Mouse (Mus musculus) hindbrain, embryonic 13.5 days (tissue): Measurements from ENCODE around the gene Cyp2c65. TPM values are rescaled to one million over a fixed set of nuclear protein-coding genes. Genes with fewer than 3 reads are reported as not detected.
"Not testable (repeated sequence)": the region's sequence is repeated elsewhere in the genome, so short reads cannot be mapped to it uniquely, and the experiment has no call there.

ENCODE experiments used
- ATAC-seq: fragments of 200-750 bp; cut with Nextera tagmentation; 2 replicates; pipeline ENCODE4 v1.8.0; 2017; ENCODE audit warnings: moderate TSS enrichment; ENCODE audit not compliant: low FRiP score
- H3K27ac ChIP-seq: fragments of 300-500 bp; sonication (generic); 2 replicates; pipeline ENCODE4 v1.5.1; 2015; ENCODE audit warnings: inconsistent platforms, mild to moderate bottlenecking, moderate library complexity
- H3K27me3 ChIP-seq: fragments of 300-500 bp; sonication (generic); 2 replicates; pipeline ENCODE4 v1.6.1; 2015; ENCODE audit warnings: mild to moderate bottlenecking, inconsistent platforms
- H3K36me3 ChIP-seq: fragments of 300-500 bp; sonication (generic); 2 replicates; pipeline ENCODE4 v1.6.1; 2015; ENCODE audit warnings: mild to moderate bottlenecking, inconsistent platforms
- H3K4me1 ChIP-seq: fragments of 300-500 bp; sonication (generic); replicated peaks from 2 replicates; pipeline ENCODE4 v1.6.1; 2015; ENCODE audit warnings: inconsistent platforms
- H3K4me2 ChIP-seq: fragments of 300-500 bp; sonication (generic); 2 replicates; pipeline ENCODE4 v1.6.1; 2015; ENCODE audit warnings: inconsistent platforms, mild to moderate bottlenecking, moderate library complexity
- H3K4me3 ChIP-seq: fragments of 300-500 bp; sonication (generic); 2 replicates; pipeline ENCODE4 v1.5.1; 2015; ENCODE audit warnings: mild to moderate bottlenecking, inconsistent platforms
- H3K9ac ChIP-seq: fragments of 300-500 bp; sonication (generic); 2 replicates; pipeline ENCODE4 v1.6.1; 2015; ENCODE audit warnings: mild to moderate bottlenecking, inconsistent platforms
- H3K9me3 ChIP-seq: fragments of 300-500 bp; sonication (generic); 2 replicates; pipeline ENCODE4 v1.6.1; 2016; ENCODE audit warnings: inconsistent platforms
- WGBS: fragments of 180-500 bp; shearing (Covaris S2); methylation state at CpG from one replicate; pipeline ENCODE4 v1.1.7; 2015; 5-methylcytosine and 5-hydroxymethylcytosine counted together
- polyA plus RNA-seq: library from polyadenylated mRNA; unstranded; fragments of >200 nt; fragmentation: Nextera tagmentation; extraction: Ambion mirVana; gene quantifications from 2 replicates; pipeline ENCODE4 v1.2.1, GENCODE M21; 2015

Cyp2c65 gene
- not detected in 2 replicates for polyA plus RNA-seq

DNA sequence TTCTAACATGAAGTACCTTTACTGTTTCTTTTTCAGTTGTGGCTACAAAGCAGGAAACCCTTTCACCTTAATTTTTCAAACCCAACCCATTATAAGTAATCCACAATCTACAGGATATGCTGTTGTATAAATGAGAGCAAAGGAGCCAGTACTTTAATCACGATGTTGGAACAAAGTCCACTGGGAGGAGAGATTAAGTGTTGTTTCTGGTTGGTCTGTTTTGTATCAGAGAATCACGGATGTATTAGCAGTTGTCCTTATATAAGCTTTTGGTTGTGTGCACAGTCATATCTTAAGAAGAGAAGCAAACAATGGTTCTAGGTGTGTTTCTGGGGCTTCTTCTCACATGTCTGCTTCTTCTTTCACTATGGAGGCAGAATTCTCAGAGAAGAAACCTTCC, at the start of gene Cyp2c65:
TSS of gene Cyp2c65 (plus strand) at position 297 of the 400 bp plus-strand sequence.
- no peaks in the 10 kb centered on the region for H3K36me3 ChIP-seq
- H3K9ac ChIP-seq: no peak within 1 kb of the TSS
- H3K9me3 ChIP-seq: no peaks in the 10 kb centered on the region
- no peaks in the 10 kb centered on the region for H3K4me1 ChIP-seq
- no peak within 1 kb of the TSS for H3K4me2 ChIP-seq
- ATAC-seq: no peak
- no peak within 1 kb of the TSS for H3K27ac ChIP-seq
- no peak within 1 kb of the TSS for H3K4me3 ChIP-seq
- no peaks in the 10 kb centered on the region for H3K27me3 ChIP-seq
- 71% methylated on average over 2 of the region's 2 CpGs for WGBS

DNA sequence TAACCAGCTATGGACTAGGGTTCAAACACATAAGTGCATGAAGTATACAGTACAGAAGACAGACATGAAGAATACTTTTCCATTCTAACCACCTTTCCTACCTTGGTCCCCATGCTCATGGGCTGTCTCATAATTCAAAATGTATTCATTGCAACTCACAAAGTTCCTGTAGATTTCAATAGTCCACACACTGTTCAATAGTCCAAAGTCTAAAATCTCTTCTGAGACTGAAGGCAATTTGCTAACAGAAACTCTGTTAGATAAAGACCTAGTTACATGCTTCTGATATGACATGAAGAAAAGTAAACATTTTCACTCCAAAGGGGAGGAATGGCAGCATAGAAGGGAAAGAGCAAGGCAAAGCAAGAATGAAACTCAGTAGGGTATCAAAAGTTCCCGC, 2.9 kb upstream of the Cyp2c65 start:
- Histone ChIP-seq H3K27ac (no peak overlapping the region), H3K4me2 (no peak overlapping the region), H3K4me1 (no peaks in the 10 kb centered on the region), H3K27me3 (no peaks in the 10 kb centered on the region), H3K4me3 (no peak overlapping the region), H3K36me3 (no peaks in the 10 kb centered on the region), H3K9me3 (no peaks in the 10 kb centered on the region), H3K9ac (no peak overlapping the region)
- 97% methylated on average over 1 of the region's 1 CpGs for WGBS
- no peak for ATAC-seq

DNA sequence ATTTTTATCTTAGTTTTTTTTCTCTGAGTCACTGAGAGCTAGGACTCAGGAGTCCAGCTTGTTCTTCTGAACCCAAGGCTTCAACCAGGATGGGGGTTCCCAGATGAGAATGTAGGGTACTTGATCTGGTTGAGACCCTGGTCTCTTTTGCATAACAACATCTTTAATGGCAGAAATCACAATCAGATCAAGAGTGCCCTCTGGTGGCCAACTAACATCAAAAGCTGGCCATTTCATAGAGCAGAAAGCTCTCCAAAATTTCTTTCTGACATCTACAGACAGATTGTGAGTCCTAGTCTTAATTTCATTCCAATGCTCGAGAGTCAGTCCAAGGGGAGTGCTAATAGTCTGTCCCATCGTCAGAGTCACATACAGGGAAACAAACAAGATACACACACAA, 38.0 kb downstream of the Cyp2c65 start:
- not testable (repeated sequence) for H3K4me1 ChIP-seq, H3K9ac ChIP-seq, H3K27ac ChIP-seq, H3K4me2 ChIP-seq, H3K36me3 ChIP-seq, H3K27me3 ChIP-seq, ATAC-seq, H3K4me3 ChIP-seq
- peaks cover 22% of the 10 kb centered on the region; the same call in 1 of the 2 replicates for H3K9me3 ChIP-seq
- WGBS: 83% methylated on average over 2 of the region's 2 CpGs

DNA sequence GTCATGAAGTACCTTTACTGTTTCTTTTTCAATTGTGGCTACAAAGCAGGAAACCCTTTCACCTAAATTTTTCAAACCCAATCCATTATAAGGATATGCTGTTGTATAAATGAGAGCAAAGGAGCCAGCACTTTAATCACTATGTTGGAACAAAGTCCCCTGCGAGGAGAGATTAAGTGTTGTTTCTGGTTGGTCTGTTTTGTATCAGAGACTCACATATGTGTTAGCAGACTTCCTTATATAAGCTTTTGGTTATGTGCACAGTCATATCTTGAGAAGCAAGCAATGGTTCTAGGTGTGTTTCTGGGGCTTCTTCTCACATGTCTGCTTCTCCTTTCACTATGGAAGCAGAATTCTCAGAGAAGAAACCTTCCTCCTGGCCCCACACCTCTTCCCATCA, 52.8 kb downstream of the Cyp2c65 start, which contains the start of gene Cyp2c66:
TSS of gene Cyp2c66 (plus strand) at position 255 of the 400 bp plus-strand sequence.
- Histone ChIP-seq H3K27me3 (no peaks in the 10 kb centered on the region), H3K9me3 (no peaks in the 10 kb centered on the region), H3K27ac (no peak within 1 kb of the TSS), H3K4me3 (no peak within 1 kb of the TSS), H3K9ac (no peak within 1 kb of the TSS), H3K4me2 (no peak within 1 kb of the TSS), H3K36me3 (no peaks in the 10 kb centered on the region), H3K4me1 (no peaks in the 10 kb centered on the region)
- 79% methylated on average over 1 of the region's 1 CpGs for WGBS
- ATAC-seq: no peak

Other genes starting within 250 kb of the Cyp2c65 start
- gene Noc3l, start 241.8 kb upstream of the Cyp2c65 start, polyA plus RNA-seq: 5.3 and 5.5 TPM in 2 replicates
- gene Tbc1d12, start 224.4 kb upstream of the Cyp2c65 start, polyA plus RNA-seq: 5.0 and 6.0 TPM in 2 replicates
- gene Hells, start 130.1 kb upstream of the Cyp2c65 start, polyA plus RNA-seq: 12.7 and 14.5 TPM in 2 replicates
- not detected in 2 replicates for gene Cyp2c55, start 54.0 kb upstream of the Cyp2c65 start, polyA plus RNA-seq
- not detected in 2 replicates for gene Cyp2c66, start 52.9 kb downstream of the Cyp2c65 start, polyA plus RNA-seq
- gene Cyp2c29, start 208.4 kb downstream of the Cyp2c65 start, polyA plus RNA-seq: not detected in 2 replicates